Mouse (Mus musculus) thymus, adult 2 months (tissue): ENCODE measurements around the gene Plcg2.

Experiments
- CTCF ChIP-seq: fragments of 200-500 bp; IDR thresholded peaks from 2 replicates; pipeline ENCODE4 v1.5.1; 2012; ENCODE audit warnings: mild to moderate bottlenecking, control low read depth, low read length, moderate library complexity, borderline replicate concordance; ENCODE audit not compliant: control insufficient read depth, poor library complexity, insufficient read depth; ENCODE audit errors: extremely low read depth
- POLR2A ChIP-seq: fragments of 200-500 bp; IDR thresholded peaks from 2 replicates; pipeline ENCODE4 v1.6.1; 2012; ENCODE audit warnings: mild to moderate bottlenecking, low read length, control low read depth, moderate library complexity; ENCODE audit not compliant: control insufficient read depth, poor library complexity, insufficient read depth; ENCODE audit errors: extremely low read depth

DNA sequence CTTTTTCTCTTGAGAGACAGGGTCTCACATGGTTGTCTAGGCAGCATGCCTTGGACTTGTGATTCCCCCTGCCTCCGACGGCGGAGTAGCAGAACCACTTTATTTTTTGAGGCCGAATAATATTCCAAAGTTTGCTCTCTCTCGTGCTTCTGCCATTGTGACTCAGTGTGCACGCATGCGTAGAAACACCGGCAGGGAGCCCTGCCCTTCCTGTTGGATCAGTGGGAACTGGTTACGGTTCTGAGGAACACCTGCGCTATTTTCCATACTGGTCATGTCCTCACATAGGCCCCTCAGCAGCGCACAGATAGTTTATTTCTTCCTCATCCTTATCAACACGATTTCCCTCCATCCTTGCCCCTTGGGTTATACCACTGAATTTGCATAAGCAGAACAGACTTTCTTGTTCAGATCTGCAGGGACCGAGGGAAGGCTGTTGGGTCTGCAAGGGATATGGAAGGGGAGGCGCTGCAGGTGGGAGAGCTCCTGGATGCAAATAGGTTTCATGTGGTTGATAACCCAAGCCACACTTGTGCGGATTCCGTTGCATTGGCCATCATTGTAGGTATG is 64.4 kb downstream of the Plcg2 start:
- TF ChIP-seq POLR2A, result no peak
- TF ChIP-seq CTCF, result no peak
